Mouse (Mus musculus) 3T3-L1 (cell line): ENCODE measurements around the gene Stim1.

Experiments
- DNase-seq: peaks from one replicate; pipeline ENCODE4 v3.0.0-alpha.2; 2015; ENCODE audit warnings: low read depth, low spot score

The Stim1 gene

GRCm38 (mm10) chr7:102302471-102302870 is 34.9 kb downstream of the Stim1 start:
- DNase-seq, result no peak

DNA sequence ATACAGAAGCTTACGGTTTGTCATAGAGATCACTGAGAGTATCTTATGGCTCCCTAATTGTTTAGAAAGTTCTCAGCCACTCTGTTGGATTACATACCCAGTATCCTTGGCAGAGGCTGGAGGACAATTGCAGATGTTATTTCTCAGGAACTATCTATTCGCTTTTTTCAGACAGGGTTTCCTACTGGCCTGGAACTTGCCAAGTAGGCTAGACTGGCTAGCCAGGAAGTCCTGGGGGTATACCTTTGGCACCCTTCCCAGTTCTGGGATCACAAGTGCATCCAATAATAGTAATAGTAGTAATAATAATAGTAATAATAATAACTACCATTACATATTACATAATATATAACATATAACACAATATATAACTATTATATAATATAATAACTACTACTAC is 38.0 kb downstream of the Stim1 start:
- no peak for DNase-seq

DNA sequence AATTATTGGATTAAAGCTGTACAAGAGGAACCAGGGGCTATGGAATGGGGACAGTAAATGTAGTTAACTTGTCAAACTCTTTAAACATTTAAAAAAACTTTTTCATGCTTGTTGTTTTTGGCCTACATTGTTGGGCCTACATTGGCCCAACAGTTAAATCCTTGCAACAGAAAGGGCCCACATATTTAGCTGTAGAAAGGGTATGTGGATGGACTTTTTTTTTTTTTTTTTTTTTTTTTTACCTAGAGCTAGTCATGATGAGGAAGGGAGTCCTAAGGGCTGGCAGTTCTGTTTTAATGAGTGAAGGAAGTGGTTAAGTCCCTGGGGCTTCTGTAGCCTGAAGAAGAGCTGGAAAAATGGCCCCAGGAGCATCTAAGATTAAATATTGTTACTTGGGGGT is 42.7 kb downstream of the Stim1 start:
- no peak for DNase-seq

GRCm38 (mm10) chr7:102310821-102311220 is 43.2 kb downstream of the Stim1 start:
- no peak for DNase-seq

DNA sequence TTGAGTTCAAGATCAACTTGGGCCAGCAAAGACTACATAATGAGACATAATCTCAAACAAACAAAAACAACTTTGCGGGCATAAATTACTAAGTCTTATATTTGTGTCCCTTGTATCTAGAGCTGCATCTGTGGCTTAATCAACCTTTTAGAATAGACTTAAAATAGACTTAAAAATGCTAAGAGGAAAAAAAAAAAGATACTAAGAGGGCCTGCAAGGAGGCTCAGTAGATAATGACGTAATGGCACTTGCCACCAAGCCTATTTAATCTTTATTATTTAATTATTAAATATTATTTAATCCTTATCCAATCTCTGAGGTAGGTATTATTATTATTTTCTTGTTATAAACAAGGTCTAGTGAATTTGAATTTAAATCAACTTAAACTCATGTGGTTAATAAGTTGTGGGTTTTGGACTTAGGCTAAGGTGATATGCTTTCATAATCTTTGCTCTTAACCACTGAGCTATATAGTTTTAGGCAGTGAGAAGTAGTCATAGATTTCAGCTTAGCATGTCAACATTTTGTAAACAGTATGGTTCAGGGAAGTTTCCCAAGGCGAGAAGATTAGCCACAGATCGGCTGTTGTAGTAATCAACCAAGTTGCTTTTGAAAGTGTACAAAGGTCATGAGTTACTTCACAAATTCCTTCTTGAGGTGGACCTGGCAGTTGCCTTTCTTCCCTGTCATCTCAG is 45.4 kb downstream of the Stim1 start:
- no peak for DNase-seq

DNA sequence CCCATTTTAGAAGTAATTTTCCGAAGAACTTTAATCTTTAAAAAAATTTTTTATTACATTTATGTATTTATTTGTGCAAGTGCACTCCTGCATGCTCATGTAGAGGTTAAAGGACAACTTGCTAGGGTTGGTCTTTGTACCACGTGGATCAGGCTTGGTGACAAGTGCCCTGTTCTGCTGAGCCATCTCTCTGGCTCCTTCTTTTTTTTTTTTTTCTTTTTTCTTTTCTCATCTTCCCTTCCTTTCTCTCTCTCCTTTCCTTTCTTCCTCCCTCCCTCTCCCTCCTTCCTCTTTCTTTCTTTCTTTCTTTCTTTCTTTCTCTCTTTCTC is 45.9 kb downstream of the Stim1 start:
- no peak for DNase-seq

GRCm38 (mm10) chr7:102314107-102314506 is 46.5 kb downstream of the Stim1 start:
- DNase-seq, result no peak

GRCm38 (mm10) chr7:102314908-102315307 is 47.3 kb downstream of the Stim1 start:
- DNase-seq, result no peak

DNA sequence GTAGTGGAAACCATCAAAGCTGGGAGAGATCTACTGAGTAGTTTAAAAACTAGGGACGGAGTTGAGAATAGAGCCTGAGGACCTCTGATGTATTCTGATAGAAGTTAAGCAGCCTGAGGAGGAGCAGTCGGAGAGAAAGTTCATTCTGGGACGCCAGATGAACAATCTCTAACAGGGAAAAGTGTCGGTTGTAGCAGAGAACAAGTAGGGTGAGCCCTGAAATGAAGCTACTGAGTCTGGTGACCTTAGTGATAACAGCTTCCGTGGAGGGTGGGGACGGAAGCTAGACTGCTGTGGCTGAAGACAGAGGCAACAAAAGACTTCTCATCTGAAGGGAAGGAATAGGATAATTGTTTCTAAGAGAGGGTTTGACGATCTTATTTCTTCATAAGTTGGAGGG is 47.8 kb downstream of the Stim1 start:
- no peak for DNase-seq

DNA sequence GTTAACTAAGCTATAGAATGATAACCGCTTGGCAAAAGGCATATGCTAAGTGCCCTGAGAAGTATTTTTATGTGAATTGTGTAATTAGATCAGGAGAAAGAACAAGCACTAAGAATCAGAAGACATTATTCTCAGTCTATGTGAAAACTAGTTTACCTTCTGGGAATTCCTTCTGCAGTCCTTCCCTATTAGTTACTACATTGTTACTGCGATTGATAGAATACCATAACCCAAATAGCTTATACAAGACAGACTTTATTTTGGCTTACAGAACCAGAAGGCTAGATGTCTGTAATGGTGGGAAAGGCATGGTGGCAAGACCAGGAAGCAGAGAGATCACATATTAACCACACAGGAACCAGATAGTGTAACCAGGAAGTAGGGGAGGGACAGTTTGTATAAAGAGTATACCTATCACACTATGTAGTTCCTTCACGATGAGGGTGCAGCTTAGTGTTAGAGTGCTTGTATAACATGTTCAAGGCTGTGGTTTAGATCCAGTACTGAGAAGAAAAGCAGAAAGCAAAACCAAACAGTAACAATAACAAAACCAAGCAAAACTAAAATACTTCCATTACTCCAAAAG is 50.1 kb downstream of the Stim1 start:
- DNase-seq, result no peak

DNA sequence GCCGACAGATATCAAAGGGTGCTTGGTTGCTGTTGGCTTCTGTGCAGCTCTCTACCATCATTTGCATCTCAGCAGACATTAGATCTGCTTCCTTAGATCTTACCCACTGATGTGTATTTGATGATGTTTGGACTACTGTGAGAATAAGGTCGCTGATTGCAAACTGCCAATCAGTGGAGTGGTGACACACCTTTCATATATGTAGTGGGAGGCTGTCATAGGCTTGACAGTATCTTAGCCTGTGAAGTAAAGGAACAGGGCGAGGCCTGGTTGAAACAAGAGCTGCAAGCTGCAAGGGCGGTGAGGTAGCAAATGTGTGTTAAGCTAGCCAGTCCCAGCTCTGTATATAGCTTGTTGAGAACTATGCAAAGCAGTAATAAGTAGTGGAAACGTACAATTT is 54.5 kb downstream of the Stim1 start:
- no peak for DNase-seq

GRCm38 (mm10) chr7:102326323-102326722 is 58.7 kb downstream of the Stim1 start:
- DNase-seq, result no peak

DNA sequence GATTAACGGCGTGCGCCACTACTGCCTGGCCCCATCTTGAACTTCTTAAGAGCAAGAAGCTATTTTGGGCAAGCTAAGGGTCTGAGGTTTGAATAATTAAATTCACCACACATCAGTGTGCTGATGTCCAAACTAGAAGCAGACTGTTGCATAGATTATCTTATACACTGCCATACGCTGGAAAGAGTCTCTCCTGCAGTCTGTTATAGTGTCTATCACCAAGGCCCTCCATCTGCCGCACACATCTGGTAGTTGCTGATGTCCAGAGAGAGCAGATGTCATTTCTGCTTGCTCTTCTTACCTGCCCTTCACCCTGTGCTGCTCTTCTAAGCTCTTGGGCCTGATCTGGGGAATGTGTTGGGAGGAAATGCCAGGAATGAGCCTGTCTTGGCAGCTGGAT is 62.7 kb downstream of the Stim1 start:
- DNase-seq, result no peak

DNA sequence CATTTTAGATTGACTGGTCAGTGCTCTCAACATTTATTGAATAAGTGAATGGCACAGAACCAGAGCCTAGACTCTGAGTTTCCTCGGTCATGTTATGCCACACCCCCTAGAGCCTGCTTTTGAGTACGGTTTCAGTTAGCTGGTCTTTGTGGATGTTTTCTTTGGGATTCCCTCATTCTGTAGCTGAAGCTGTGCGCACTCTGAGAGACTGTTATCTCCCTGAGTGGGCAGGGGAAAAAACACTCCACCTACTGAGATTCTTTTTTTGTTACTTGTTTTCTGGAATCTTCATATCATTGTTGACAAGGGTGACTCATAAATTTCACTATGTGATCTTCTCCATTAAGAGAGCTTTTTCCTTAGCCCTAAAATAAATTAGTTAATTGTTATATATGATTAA is 63.9 kb downstream of the Stim1 start:
- DNase-seq, result no peak

- no peak for DNase-seq
Measured at GRCm38 (mm10) chr7:102333741-102334140, 66.1 kb downstream of the Stim1 start.

DNA sequence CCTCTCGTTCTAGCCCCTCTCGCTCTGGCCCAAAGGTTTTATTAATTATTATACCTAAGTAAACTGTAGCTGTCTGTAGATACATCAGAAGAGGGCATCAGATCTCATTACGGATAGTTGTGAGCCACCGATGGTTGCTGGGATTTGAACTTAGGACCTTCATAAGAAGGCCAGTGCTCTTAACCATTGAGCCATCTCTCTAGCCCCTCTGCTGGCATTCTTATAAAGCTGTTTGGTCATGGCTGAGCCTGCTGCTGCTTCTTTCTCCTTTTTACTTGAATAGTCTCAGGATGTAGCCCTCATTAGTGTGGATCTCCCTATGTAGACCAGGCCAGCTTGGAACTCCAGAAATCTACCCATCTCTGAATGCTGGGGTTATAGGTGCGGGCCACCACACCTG is 69.7 kb downstream of the Stim1 start:
- DNase-seq, result no peak

- DNase-seq, result peak; percentile 59
Measured at GRCm38 (mm10) chr7:102337898-102338297, 70.3 kb downstream of the Stim1 start.

- no peak for DNase-seq
Measured at GRCm38 (mm10) chr7:102338956-102339355, 71.3 kb downstream of the Stim1 start.

GRCm38 (mm10) chr7:102345893-102346292 is 78.3 kb downstream of the Stim1 start:
- DNase-seq, result peak; percentile 62

DNA sequence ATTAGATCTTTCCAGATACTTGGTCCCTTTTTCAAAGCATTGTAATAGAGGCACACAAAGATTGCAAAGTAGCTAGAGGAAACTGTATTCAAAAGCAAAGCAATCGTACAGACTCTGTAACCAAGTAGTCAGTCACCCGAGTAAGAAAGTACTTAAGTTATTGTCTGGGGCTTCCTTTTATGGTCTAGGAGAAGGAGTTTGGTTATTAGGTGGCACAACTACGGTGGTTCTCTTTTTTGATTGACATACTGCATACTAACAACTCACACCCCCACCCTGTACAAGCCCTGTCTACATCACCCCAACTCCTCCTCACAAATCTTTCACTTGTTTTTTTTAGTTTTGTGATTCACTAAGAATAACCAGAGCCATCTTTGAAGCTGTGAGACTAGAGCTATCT is 79.7 kb downstream of the Stim1 start:
- no peak for DNase-seq

GRCm38 (mm10) chr7:102348681-102349080 is 81.1 kb downstream of the Stim1 start:
- no peak for DNase-seq

DNA sequence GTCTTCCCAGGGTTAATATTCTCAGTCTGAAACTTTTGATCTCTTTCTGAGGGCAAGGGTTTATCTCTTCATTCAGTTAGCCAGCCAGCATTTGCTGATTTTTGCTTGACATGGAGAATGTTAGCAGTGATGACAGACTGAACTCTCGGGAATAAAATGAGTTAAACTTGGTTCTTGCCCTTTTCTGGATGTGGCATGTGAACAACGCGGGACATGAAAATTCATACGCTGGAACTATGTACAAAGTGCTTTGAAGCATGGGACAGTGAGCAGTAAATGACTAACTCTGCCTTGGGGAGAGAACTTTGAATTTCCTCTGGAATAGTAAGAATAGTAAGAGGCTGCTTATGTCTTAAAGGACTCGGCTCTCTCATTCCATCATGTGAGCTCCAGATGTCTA is 81.6 kb downstream of the Stim1 start:
- DNase-seq, result no peak

GRCm38 (mm10) chr7:102353420-102353819 is 85.8 kb downstream of the Stim1 start:
- no peak for DNase-seq

DNA sequence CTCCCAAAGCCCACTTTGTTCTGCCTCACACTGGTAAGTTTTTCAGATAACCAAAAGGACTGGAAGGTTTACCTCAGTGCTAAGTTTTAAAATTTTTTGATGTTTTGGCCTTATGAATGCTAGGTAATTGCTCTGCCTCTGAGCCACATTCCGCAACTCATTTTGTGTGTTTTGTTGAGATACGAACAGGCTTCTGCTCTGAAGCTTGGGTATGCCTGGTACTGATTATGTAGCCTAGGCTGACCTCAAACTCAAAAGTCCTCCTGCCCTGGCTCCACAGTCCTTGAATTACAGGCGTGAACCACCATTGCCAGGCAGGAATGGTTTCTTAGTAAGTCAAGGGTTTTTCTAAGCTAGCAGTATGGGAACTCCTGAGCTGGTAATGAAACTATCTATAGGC is 90.5 kb downstream of the Stim1 start:
- no peak for DNase-seq
